Mouse (Mus musculus) intestine, postnatal 0 days (tissue): ENCODE measurements around the gene Slc44a5. TPM values are rescaled to one million over a fixed set of nuclear protein-coding genes. Genes with fewer than 3 reads are reported as not detected.

Source experiments
- ATAC-seq: fragments of 200-750 bp; cut with Nextera tagmentation; 2 replicates; pipeline ENCODE4 v1.8.0; 2017; ENCODE audit warnings: mild to moderate bottlenecking, moderate TSS enrichment, moderate library complexity
- H3K27ac ChIP-seq: fragments of 300-500 bp; sonication (generic); 2 replicates; pipeline ENCODE4 v1.5.1; 2014; ENCODE audit warnings: mild to moderate bottlenecking, low read depth, low read length, moderate library complexity
- H3K27me3 ChIP-seq: fragments of 300-500 bp; sonication (generic); replicated peaks from 2 replicates; pipeline ENCODE4 v1.6.1; 2014; ENCODE audit warnings: low read length, mixed read lengths; ENCODE audit not compliant: control insufficient read depth, insufficient read depth
- H3K36me3 ChIP-seq: fragments of 300-500 bp; sonication (generic); 2 replicates; pipeline ENCODE4 v1.6.1; 2014; ENCODE audit warnings: mild to moderate bottlenecking, moderate library complexity; ENCODE audit not compliant: control insufficient read depth, insufficient read depth
- H3K4me1 ChIP-seq: fragments of 300-500 bp; sonication (generic); replicated peaks from 2 replicates; pipeline ENCODE4 v1.6.1; 2014; ENCODE audit warnings: antibody characterized with exemption, low read length, mixed read lengths; ENCODE audit not compliant: control insufficient read depth, insufficient read depth
- H3K4me2 ChIP-seq: fragments of 300-500 bp; sonication (generic); replicated peaks from 2 replicates; pipeline ENCODE4 v1.6.1; 2014; ENCODE audit warnings: low read depth, mild to moderate bottlenecking, moderate library complexity
- H3K4me3 ChIP-seq: fragments of 300-500 bp; sonication (generic); 2 replicates; pipeline ENCODE4 v1.5.1; 2014; ENCODE audit warnings: low read depth, low read length
- H3K9ac ChIP-seq: fragments of 300-500 bp; sonication (generic); 2 replicates; pipeline ENCODE4 v1.6.1; 2014; ENCODE audit warnings: mild to moderate bottlenecking, low read depth, low read length
- H3K9me3 ChIP-seq: fragments of 300-500 bp; sonication (generic); 2 replicates; pipeline ENCODE4 v1.6.1; 2016; ENCODE audit warnings: mixed run types; ENCODE audit not compliant: control insufficient read depth
- CTCF ChIP-seq: sonication (generic); IDR thresholded peaks from 2 replicates; pipeline ENCODE4 v1.5.1; 2016; ENCODE audit warnings: low read depth, mild to moderate bottlenecking, control low read depth, antibody characterized with exemption, moderate library complexity
- WGBS: fragments of 180-500 bp; shearing (Covaris S2); extraction: QIAGEN DNeasy Blood & Tissue Kit; methylation state at CpG from one replicate; pipeline ENCODE4 v1.1.7; 2014; 5-methylcytosine and 5-hydroxymethylcytosine counted together
- polyA plus RNA-seq: library from polyadenylated mRNA; unstranded; fragments of >200 nt; fragmentation: Nextera tagmentation; extraction: Ambion mirVana; gene quantifications from 2 replicates; pipeline ENCODE4 v1.2.1, GENCODE M21; 2015

Slc44a5 gene
- polyA plus RNA-seq, 1 experiment from 2014 or later, result 0.43 TPM

- H3K4me2 ChIP-seq, result no peak overlapping the region
- H3K36me3 ChIP-seq, result no peaks in the 10 kb centered on the region
- no peak for ATAC-seq
- no peaks in the 10 kb centered on the region for H3K27me3 ChIP-seq
- H3K9ac ChIP-seq, result no peak overlapping the region
- H3K4me1 ChIP-seq, result no peaks in the 10 kb centered on the region
- WGBS, result 56% methylated on average over 10 of the region's 10 CpGs
- H3K4me3 ChIP-seq, result no peak overlapping the region
- TF ChIP-seq CTCF, result no peak
- H3K9me3 ChIP-seq, result no peaks in the 10 kb centered on the region
- no peak overlapping the region for H3K27ac ChIP-seq
These were observed 220.1 kb downstream of the Slc44a5 start for GRCm38 (mm10) chr3:154193189-154193840.

- 52% methylated on average over 8 of the region's 8 CpGs for WGBS
- Histone ChIP-seq H3K27me3 (no peaks in the 10 kb centered on the region), H3K4me3 (no peak overlapping the region), H3K9ac (no peak overlapping the region), H3K27ac (no peak overlapping the region), H3K4me2 (no peak overlapping the region), H3K4me1 (no peaks in the 10 kb centered on the region), H3K9me3 (no peaks in the 10 kb centered on the region), H3K36me3 (no peaks in the 10 kb centered on the region)
- no peak for ATAC-seq
- TF ChIP-seq CTCF, result no peak
These were observed 227.2 kb downstream of the Slc44a5 start for GRCm38 (mm10) chr3:154200422-154200828.

GRCm38 (mm10) chr3:154201796-154202195 is 228.6 kb downstream of the Slc44a5 start:
- Histone ChIP-seq H3K9me3 (no peaks in the 10 kb centered on the region), H3K27ac (no peak overlapping the region), H3K4me3 (no peak overlapping the region), H3K4me2 (no peak overlapping the region), H3K4me1 (no peaks in the 10 kb centered on the region), H3K36me3 (no peaks in the 10 kb centered on the region), H3K9ac (no peak overlapping the region), H3K27me3 (no peaks in the 10 kb centered on the region)
- WGBS, result 90% methylated on average over 12 of the region's 12 CpGs
- ATAC-seq, result no peak
- TF ChIP-seq CTCF, result no peak

GRCm38 (mm10) chr3:154202383-154202782 is 229.1 kb downstream of the Slc44a5 start:
- Histone ChIP-seq H3K4me3 (no peak overlapping the region), H3K27ac (no peak overlapping the region), H3K36me3 (no peaks in the 10 kb centered on the region), H3K4me1 (no peaks in the 10 kb centered on the region), H3K27me3 (no peaks in the 10 kb centered on the region), H3K9ac (no peak overlapping the region), H3K9me3 (no peaks in the 10 kb centered on the region), H3K4me2 (no peak overlapping the region)
- no peak for ATAC-seq
- WGBS, result 85% methylated on average over 13 of the region's 13 CpGs
- no peak for TF ChIP-seq CTCF

- H3K27ac ChIP-seq, result no peak overlapping the region
- H3K36me3 ChIP-seq, result no peaks in the 10 kb centered on the region
- no peak for ATAC-seq
- 89% methylated on average over 2 of the region's 2 CpGs for WGBS
- no peak overlapping the region for H3K4me2 ChIP-seq
- no peak overlapping the region for H3K4me3 ChIP-seq
- no peaks in the 10 kb centered on the region for H3K4me1 ChIP-seq
- no peaks in the 10 kb centered on the region for H3K27me3 ChIP-seq
- no peak for TF ChIP-seq CTCF
- H3K9ac ChIP-seq, result no peak overlapping the region
- no peaks in the 10 kb centered on the region for H3K9me3 ChIP-seq
These were observed 235.2 kb downstream of the Slc44a5 start for GRCm38 (mm10) chr3:154208479-154208878.

- Histone ChIP-seq H3K9me3 (no peaks in the 10 kb centered on the region), H3K4me1 (no peaks in the 10 kb centered on the region), H3K4me3 (no peak overlapping the region), H3K9ac (no peak overlapping the region), H3K36me3 (no peaks in the 10 kb centered on the region), H3K27me3 (no peaks in the 10 kb centered on the region), H3K4me2 (no peak overlapping the region), H3K27ac (no peak overlapping the region)
- ATAC-seq, result no peak
- TF ChIP-seq CTCF, result no peak
- 42% methylated on average over 4 of the region's 4 CpGs for WGBS
These were observed 236.0 kb downstream of the Slc44a5 start for GRCm38 (mm10) chr3:154209201-154209754.
